Mouse (Mus musculus): ENCODE measurements at regions not wholly inside any gene's neighbourhood (a gene's known extent, or its start where the extent isn't known, plus 50 kb on each side); places are given as distances from the start of the nearest gene placed in this dataset.

GRCm38 (mm10) chr16:51767556-51767955 lies 263.5 kb upstream of the Cblb start:
- no peak for TF ChIP-seq CTCF (IDR thresholded peaks at IDR 0.05; ENCODE audit: borderline replicate concordance, insufficient read depth, low read depth, low read length)
- no peak for TF ChIP-seq POLR2A (IDR thresholded peaks at IDR 0.05; ENCODE audit: borderline replicate concordance, insufficient read depth, low read length)

All from cerebellum, adult 2 months (tissue).